Mouse (Mus musculus): Measurements from ENCODE around the gene Smyd3.

Smyd3 gene

GRCm38 (mm10) chr1:179026614-179027013 is 491.2 kb downstream of the Smyd3 start:
- no peak for DNase-seq (ENCODE audit: low read depth, low spot score)

DNA sequence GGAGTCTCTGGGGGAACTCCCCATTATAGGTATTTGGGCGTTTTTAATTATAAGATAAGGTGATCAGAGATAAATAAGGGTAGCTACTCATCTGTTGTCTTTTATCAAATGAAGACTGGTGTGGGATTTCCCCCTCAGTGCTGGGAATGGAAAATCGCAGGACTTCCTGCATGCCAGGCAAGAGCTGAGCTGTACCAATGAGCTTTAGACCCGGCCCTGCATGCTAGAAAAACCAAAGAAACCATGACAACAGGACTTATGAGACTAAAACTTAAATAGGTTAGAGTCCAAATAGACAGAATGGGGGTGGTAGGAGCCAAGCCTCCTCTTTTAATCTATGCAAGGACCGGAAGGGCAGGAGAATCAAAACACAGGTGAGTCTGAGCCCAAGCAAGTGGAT is 492.7 kb downstream of the Smyd3 start:
- no peak for DNase-seq (ENCODE audit: low read depth, low spot score)

DNA sequence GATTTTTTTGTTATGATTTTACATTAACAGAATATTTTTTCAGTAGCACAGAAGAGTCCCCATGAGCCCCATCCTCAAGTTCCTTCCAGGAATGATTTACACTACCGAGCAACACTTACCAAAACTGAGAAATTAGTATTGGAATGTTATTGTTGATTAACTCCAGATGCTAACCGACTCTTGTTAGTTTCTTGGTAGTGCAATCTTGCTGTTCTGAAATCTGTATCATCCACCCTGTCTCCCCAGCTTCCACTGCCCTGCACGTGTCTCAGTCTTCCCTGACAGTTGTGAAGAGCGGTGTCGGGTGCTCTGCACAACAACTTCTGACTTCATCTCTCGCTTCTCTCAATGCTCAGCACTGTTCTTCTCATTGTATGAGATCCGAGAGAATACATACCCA is 494.4 kb downstream of the Smyd3 start:
- DNase-seq (ENCODE audit: low read depth, low spot score): no peak

DNA sequence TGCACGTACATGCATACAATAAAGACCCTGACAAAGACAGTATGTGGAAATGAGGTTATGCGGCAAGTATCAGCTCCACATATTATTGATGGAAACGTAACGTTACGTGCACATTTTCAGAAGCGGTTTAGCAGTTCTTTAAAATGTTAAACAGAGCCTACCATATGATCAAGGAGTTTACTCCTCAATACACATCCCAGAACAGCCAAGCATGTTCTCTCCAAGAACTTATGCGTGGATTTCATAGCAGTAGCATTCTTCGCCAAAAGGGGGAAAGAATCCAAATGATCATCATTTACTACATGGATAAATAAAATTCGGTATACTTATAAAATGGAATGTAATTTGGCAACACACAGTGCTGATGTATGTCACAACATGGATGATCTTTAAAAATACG is 500.4 kb downstream of the Smyd3 start:
- no peak for DNase-seq (ENCODE audit: low read depth, low spot score)

DNA sequence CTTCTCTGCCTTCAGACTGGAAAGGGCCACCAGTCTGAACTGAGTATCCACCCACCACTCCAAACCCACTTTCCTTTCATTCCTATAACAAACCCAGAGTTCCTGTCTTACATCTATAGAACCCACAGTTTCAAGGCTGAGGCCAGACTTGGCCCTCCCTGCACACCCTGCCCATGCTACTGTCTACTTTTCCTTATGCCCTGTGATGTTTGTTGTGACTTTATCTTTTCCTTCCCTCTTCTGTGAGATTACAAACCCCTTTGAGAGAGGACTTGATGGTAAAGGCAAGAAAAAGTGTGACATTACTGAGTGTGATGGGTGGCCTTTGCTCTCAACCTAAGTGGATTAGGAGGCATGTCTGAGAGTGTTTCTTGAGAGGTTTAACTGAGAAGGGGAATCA is 504.8 kb downstream of the Smyd3 start:
- DNase-seq (ENCODE audit: low read depth, low spot score): no peak

GRCm38 (mm10) chr1:179012273-179012672 is 505.6 kb downstream of the Smyd3 start:
- no peak for DNase-seq (ENCODE audit: low read depth, low spot score)

DNA sequence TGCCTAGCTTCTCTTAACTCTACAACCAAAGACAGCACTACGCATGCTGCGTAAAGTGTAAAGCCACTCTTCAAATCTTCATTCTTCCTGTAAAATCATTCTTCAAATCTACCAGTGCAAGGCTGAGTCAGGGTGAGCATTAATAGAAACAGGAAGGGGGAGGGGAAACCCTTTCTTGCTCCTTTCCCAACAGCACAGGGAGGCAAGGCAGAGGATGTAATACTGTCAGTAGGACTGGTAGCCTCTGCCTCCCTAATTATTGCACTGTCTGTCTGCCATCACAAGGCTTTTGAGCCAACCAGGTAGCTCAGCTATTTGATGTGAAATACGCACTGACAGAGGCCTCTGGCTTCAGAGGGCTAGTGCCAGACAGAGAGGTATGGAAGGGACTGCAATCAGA is 507.1 kb downstream of the Smyd3 start:
- DNase-seq (ENCODE audit: low read depth, low spot score): no peak

DNA sequence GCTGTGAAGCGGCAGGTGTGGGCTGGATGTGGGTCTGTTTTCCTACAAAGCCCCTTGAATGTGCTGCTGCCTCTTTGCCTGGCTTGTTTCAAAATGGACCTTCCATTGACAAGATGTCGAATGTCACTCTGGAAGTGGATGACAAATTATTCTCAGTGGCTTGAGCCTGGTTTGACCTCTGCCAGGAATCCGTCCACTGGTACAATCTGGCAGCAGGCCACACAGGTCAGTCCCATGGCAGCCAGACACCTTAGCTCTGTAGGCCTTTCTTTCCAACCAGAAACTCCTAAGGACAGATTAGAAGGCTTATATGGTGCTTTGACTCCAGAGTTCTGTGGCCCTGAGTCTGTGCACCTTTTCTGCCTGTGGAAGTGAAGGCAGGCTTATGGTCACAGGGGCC is 507.9 kb downstream of the Smyd3 start:
- no peak for DNase-seq (ENCODE audit: low read depth, low spot score)

DNA sequence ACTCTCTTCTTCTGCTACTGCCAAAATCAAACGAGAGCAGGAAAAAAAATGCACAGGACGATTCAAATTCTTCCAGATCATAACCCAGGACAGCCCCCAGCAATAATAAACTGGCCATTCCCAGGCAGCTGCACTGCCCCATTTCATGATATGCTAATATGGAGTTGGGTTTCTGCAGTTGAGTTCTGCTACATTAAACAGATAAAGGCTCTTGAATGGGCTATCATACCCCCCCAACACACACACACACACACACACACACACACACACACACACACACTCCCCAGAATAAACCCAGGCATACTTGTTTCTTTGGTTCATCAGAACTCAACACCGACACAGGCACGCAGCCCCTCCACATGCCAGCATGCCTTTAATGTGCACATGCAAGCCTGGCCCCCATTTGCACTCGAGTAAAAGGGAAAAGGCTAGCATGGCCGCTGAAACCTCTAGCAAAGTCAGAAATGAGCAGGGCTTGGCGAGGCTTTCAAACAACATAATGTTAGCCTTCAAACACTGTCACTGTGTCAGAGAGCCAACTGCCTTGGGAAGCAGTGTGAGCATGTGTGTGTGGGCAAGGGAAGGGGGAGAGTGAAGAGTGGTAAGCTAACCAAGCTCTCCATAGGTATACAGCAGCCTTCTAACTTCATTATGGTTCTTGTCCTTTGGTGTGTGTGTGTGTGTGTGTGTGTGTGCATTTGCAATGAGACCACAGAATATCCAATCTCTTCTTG is 513.5 kb downstream of the Smyd3 start:
- DNase-seq (ENCODE audit: low read depth, low spot score): no peak

GRCm38 (mm10) chr1:179003406-179004132 is 514.3 kb downstream of the Smyd3 start:
- no peak for DNase-seq (ENCODE audit: low read depth, low spot score)

GRCm38 (mm10) chr1:178999876-179000528 is 517.8 kb downstream of the Smyd3 start:
- DNase-seq (ENCODE audit: low read depth, low spot score): no peak

DNA sequence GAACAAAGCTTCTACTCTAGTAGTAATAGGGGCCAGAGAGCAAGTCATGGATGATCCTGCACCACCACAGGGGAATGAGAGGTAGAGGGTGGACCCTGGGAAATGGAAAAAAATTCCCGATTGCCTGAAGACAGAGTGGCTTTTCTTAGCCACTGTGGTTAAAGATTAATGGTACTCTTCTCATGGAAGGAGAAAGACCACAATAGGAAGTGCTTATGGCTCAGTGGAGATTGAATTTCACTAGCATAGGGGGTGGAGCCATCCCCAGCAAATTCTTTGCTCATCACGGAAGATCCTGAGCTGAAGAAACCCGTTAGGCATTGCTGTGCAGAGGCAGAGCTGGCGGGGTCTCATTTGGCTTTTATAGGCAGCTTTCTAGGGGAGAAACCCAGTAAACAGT is 520.0 kb downstream of the Smyd3 start:
- DNase-seq (ENCODE audit: low read depth, low spot score): no peak

DNA sequence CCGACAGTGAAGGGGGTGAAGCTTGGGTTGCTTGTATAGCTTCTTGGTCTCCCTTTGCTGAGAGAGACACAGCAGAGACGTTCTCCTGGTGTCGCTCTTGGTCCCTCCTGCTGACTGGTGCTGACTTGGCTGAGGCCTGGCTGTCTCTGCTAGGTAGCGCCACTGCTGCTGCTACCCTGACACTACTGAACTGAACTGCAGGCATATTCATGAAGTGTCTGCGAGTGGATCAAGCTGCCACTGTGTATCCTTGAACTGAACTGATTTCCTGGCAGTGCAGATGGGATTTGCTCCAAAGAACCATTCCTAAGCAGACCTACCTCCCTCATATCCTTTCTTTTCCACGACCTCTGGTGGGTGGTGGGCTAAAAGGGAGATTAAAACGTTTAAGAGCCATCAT is 523.6 kb downstream of the Smyd3 start:
- no peak for DNase-seq (ENCODE audit: low read depth, low spot score)

GRCm38 (mm10) chr1:178992503-178992902 is 525.3 kb downstream of the Smyd3 start:
- no peak for DNase-seq (ENCODE audit: low read depth, low spot score)

- no peak for DNase-seq (ENCODE audit: low read depth, low spot score)
Measured at GRCm38 (mm10) chr1:178991470-178991869, 526.4 kb downstream of the Smyd3 start.

DNA sequence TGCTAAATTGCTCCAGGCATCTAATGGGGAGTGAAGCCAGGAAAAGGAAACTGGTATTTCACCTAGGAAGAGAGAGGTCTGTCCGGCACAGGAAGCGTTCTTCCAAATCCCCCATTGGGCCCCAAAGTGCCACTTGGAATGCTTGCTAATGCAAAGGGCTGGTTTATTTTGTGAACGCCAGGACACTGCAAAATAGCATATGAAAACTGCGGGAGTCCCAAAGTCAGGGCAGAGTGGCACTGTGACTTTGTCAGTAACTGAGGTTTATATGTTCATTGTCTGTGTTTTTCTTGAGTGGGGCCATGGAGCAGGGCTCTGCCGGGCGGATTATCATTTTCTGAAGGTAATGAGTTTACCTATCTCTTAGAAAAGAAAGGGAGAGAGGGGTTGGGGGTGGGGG is 526.8 kb downstream of the Smyd3 start:
- no peak for DNase-seq (ENCODE audit: low read depth, low spot score)

DNA sequence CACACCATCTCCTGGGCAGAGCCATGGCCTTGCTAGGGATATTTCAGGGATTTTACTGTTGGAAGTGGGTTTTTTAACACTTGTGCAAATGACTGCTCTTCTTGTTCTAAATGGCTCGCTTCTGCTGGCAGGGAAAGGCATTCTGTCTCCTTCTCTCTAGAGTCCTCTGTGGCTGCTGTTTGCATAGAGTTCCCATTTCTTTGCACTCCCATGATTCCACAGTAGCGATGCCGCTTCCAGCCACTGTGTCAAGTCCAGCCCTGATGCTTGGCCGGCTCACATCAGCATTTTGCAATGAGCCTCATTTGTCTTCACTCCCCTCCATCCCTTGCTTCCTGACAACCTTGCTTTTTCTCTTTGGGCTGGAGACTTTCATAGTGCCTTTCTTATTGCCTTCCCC is 528.4 kb downstream of the Smyd3 start:
- no peak for DNase-seq (ENCODE audit: low read depth, low spot score)

GRCm38 (mm10) chr1:178988176-178988575 is 529.7 kb downstream of the Smyd3 start:
- no peak for DNase-seq (ENCODE audit: low read depth, low spot score)

- no peak for DNase-seq (ENCODE audit: low read depth, low spot score)
Measured at GRCm38 (mm10) chr1:178981641-178982040, 536.2 kb downstream of the Smyd3 start.

GRCm38 (mm10) chr1:178980185-178980584 is 537.7 kb downstream of the Smyd3 start:
- no peak for DNase-seq (ENCODE audit: low read depth, low spot score)

GRCm38 (mm10) chr1:178978617-178979245 is 539.1 kb downstream of the Smyd3 start:
- DNase-seq (ENCODE audit: low read depth, low spot score): no peak

DNA sequence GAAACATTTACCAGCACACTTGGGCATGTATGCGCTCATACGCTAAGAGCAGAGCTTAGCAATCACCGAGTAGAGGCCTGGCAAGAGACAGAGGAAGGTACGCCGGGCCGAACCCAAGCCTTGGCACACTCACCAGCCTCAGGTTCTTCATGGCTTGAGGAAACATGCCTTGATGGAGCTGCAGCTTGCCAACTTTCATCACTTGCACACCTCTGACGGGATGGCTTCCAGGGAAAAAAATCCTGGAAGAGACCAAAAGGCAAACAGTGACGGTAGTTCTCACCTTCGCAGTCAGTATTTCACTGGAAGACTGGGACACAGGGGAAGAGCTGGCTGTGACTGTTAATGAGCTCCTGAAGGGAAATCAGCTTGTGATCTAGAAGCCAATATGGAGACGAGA is 545.8 kb downstream of the Smyd3 start:
- DNase-seq (ENCODE audit: low read depth, low spot score): no peak
